Mouse (Mus musculus) kidney, adult 9 months (tissue): ENCODE measurements around the gene Lhfp.

Experiments used
- DNase-seq: peaks from one replicate; pipeline ENCODE4 v3.0.0; 2022

Gene Lhfp

GRCm38 (mm10) chr3:53289589-53290219 lies 248.4 kb downstream of the Lhfp start:
- DNase-seq, result peak; percentile 5

GRCm38 (mm10) chr3:53291185-53291584 lies 249.9 kb downstream of the Lhfp start:
- DNase-seq, result no peak

- DNase-seq, result no peak
Measured at GRCm38 (mm10) chr3:53291945-53292344, 250.6 kb downstream of the Lhfp start.

GRCm38 (mm10) chr3:53292474-53292873 lies 251.1 kb downstream of the Lhfp start:
- DNase-seq, result no peak

GRCm38 (mm10) chr3:53292979-53293378 lies 251.7 kb downstream of the Lhfp start:
- no peak for DNase-seq

GRCm38 (mm10) chr3:53293901-53294433 lies 252.6 kb downstream of the Lhfp start:
- DNase-seq, result no peak

- DNase-seq, result peak; percentile 3
Measured at GRCm38 (mm10) chr3:53294855-53295254, 253.5 kb downstream of the Lhfp start.

GRCm38 (mm10) chr3:53301866-53302265 lies 260.5 kb downstream of the Lhfp start:
- no peak for DNase-seq

- DNase-seq, result no peak
Measured at GRCm38 (mm10) chr3:53304123-53304900, 263.0 kb downstream of the Lhfp start.

GRCm38 (mm10) chr3:53305860-53306259 lies 264.5 kb downstream of the Lhfp start:
- DNase-seq, result no peak

GRCm38 (mm10) chr3:53308649-53309048 lies 267.3 kb downstream of the Lhfp start:
- DNase-seq, result no peak

GRCm38 (mm10) chr3:53310093-53310492 lies 268.8 kb downstream of the Lhfp start:
- DNase-seq, result no peak

- DNase-seq, result no peak
Measured at GRCm38 (mm10) chr3:53310615-53311014, 269.3 kb downstream of the Lhfp start.
